Mouse (Mus musculus) cerebellum, adult 11-12 months (tissue): ENCODE data around the gene Tspan9.
A peak's percentile ranks its signal among the peaks of the same experiment; 100 is the strongest.

ENCODE experiments used
- DNase-seq: peaks from one replicate; pipeline ENCODE4 v3.0.0; 2022

The Tspan9 gene

DNA sequence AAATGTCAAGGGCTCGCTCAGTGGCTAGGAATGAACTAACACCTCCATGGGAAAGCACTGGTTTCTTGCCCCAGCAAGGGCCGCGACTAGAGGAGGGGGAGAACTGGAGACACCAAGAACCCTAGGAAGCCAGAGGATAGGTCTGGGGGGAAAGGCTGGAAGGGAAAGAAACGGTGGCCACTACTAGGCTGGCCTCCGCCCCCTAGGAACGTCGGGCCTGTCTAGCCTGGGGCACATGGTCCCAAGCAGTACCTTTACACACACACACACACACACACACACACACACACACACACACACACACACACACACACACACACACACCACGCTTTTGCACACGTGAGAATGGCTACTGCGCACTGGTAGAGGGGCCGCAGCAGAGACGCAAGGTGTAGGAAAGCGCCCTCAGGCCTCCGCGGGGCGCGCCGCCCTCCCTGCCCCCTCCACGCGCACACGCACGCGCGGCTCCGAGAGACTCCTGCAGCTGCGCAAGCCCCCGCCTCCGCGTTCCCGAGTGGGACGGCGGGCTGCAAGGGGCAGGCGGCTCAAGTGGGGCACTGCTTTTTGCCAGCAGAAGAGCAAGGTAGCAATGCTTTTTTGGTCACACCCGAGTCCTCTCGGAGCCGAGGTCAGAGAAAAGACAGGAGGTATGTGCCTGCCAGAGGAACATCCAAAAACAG is 108.0 kb downstream of the Tspan9 start:
- DNase-seq, result peak; percentile 86

- DNase-seq, result peak; percentile 90
These were observed 108.8 kb downstream of the Tspan9 start for GRCm38 (mm10) chr6:128034317-128035249.

GRCm38 (mm10) chr6:128033868-128034250 is 109.5 kb downstream of the Tspan9 start:
- DNase-seq, result no peak

DNA sequence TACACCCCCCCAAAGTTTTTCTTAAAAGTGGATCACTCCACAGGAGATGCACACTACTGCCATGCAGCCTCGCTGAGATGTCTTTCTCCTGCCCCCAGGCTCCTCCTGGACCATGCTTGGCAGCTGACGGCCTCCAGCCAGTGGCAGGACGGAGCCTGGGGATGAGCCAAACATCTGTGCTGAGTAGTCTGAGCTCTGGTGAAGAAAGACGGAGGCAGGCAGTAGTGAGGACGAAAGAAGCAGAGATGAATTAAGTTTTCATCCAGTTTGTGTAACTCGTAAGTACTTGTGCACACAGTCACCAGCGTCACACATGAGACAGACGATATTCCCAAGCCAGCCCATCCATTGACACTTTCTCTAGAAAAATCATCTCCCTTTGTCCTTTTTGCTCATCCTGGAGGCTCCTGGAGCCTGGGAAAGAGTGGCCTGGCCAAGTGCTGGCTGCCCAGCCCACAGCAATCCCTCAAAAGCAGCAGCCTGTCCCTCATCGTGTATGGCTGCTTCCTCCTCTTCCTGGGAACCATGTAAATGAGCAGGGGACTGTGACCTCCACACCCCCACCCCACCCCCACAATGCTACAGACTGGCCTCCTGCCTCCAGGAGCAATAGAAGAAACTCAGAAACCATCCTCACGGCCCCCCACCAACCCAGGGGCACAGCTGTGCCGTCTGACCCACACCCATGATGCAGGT is 110.1 kb downstream of the Tspan9 start:
- peak; percentile 75 for DNase-seq

DNA sequence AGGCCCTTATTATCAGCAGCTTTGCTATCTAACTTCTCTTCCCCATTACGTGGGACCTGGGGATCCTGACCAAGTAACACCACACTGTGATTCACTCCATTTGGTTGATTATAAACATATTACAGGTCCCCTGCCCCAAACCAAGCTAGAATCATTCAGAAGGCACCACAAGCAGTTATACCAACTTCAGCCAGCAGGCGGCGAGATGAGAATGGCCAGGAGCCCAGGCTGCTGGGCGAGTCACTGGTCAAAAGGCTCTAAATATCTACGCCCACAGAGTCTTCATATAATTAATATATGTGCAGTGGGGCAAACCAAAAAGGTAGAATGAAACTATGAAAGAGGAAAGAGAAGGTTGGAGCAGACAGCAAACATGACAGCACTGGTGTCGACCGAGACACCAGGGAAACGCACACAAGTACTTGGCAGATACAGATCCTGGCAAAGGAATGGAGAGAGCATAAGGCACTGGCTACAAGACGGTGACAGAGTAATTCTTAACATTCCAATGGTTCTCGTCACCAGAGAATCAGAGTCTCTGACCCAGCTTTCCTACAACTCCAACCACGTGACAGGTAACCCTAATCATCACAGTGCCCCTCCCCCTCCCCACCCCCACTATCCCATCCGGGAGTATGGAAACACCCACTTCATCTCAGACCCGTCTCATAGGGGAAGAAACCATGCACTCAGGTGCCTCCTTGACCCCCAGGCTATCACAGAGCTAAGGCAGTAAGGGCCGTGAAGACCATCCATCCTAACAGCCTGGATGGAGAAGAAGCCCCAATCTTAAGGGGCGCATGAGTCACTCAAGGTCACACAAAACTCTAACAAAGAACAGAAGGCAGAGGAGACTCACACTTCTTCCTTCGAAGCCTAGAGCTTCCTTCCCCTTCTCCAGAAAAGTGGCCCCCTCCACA is 110.9 kb downstream of the Tspan9 start:
- peak; percentile 85 for DNase-seq

- no peak for DNase-seq
These were observed 111.8 kb downstream of the Tspan9 start for GRCm38 (mm10) chr6:128031584-128031983.

- peak; percentile 89 for DNase-seq
These were observed 112.3 kb downstream of the Tspan9 start for GRCm38 (mm10) chr6:128031096-128031495.

- DNase-seq, result peak; percentile 60
These were observed 112.9 kb downstream of the Tspan9 start for GRCm38 (mm10) chr6:128030475-128030874.

DNA sequence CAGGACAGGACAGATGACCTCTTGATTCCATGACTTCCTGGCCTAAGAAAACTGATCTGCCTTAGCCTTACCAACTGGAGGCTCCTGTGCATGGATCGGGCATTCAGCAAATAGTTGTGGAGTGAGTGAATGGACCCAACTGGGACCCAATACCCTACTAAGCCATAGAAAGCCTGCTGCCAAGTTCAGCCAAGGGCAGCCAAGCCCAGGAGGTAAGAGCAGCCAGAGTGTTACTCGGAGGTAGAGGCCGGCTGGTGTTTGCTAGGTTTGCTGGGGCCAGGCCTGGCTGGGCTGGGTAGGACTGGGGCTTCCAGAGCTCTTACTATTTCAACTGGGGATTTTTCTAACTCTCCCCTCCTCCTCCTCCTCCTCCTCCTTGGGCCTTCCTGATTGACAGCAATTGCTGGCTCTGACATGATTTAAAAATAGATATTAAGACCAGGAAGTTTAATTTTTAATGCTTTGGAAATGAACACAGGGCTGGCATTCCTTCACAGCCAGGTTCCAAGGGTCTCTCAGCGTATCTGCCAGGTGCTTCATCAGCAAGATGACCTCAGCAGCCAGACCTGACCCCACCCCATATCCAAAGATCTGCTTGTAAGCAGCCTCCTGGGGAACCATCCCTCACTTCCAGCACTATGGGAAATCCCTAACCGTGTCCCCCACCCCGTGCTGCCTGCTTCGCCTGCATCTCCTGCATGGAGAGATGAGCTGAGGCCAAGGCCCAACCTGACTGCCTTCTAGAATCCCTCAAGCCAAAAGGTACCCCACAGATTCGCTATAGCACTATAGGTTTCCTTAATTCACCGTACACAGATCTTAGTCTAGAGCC is 113.7 kb downstream of the Tspan9 start:
- DNase-seq, result peak; percentile 55

- DNase-seq, result peak; percentile 79
These were observed 115.1 kb downstream of the Tspan9 start for GRCm38 (mm10) chr6:128028116-128028940.

DNA sequence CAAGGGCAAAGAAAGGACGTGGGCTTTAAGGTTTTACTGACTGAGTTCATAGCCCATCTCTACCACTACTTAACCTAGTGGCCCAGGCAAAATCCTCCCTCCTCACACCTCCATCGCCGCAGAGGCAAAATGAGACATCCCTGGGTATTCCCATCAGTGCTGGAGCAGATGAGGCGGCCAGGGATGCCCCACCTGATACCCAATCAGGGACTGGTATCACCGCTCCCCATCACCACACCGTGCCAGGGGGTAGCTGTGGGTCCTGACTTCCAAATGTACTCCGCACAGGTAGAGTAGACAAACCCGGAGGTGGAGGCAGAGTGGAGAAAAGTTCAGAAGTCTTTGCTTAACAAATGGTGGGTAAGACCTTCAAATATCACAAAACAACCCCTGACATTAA is 117.4 kb downstream of the Tspan9 start:
- DNase-seq, result no peak

GRCm38 (mm10) chr6:128025581-128025980 is 117.8 kb downstream of the Tspan9 start:
- DNase-seq, result no peak

- DNase-seq, result no peak
These were observed 121.2 kb downstream of the Tspan9 start for GRCm38 (mm10) chr6:128022207-128022606.

DNA sequence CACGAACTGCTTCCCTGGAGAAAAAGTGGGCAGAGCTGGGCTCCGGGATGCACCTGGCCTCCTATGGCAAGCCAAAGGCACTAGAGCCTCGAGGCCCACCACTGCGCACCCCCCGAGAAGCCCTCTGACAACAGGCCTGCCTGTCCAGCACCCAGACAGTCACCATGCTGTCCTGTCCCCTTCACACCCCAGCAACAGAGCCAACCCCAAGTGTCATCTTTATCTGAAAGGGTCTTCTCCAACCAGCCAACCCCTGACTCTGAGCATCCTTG is 121.5 kb downstream of the Tspan9 start:
- DNase-seq, result no peak

- peak; percentile 57 for DNase-seq
These were observed 122.1 kb downstream of the Tspan9 start for GRCm38 (mm10) chr6:128021106-128021930.

GRCm38 (mm10) chr6:128020521-128021057 is 122.8 kb downstream of the Tspan9 start:
- peak; percentile 60 for DNase-seq

DNA sequence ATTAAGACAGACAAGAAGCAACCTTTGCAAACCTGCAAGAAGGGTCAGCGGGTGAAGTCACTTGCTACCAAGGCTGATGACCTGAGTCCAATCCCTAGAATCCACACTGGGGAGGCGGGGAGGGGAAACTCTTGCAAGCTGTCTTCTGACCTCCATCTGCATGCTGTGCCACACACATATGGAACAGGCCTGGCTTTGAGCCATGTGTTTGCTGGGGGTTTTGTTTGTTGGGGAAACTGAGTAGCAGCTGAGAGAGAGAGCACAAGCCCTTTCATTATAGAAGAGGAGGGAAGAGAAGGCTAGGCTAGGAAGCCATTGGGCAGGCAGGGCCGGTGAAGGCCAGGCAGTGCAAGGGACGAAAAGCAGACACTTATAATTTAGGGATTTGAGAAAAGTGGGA is 123.3 kb downstream of the Tspan9 start:
- peak; percentile 62 for DNase-seq

- no peak for DNase-seq
These were observed 124.3 kb downstream of the Tspan9 start for GRCm38 (mm10) chr6:128019119-128019518.

GRCm38 (mm10) chr6:128015304-128015703 is 128.1 kb downstream of the Tspan9 start:
- DNase-seq, result peak; percentile 46
